Mouse (Mus musculus) midbrain, embryonic 16.5 days (tissue): Measurements from ENCODE around the gene Kyat1. TPM values are rescaled to one million over a fixed set of nuclear protein-coding genes. Genes with fewer than 3 reads are reported as not detected.
A peak's percentile ranks its signal among the peaks of the same experiment; 100 is the strongest.
"Not testable (repeated sequence)": the region's sequence is repeated elsewhere in the genome, so short reads cannot be mapped to it uniquely, and the experiment has no call there.

Experiments used
- ATAC-seq: fragments of 200-750 bp; cut with Nextera tagmentation; 2 replicates; pipeline ENCODE4 v1.8.0; 2017; ENCODE audit warnings: moderate TSS enrichment
- H3K27ac ChIP-seq: fragments of 300-500 bp; sonication (generic); 2 replicates; pipeline ENCODE4 v1.5.1; 2014; ENCODE audit warnings: mild to moderate bottlenecking, low read length, mixed read lengths
- H3K27me3 ChIP-seq: fragments of 300-500 bp; sonication (generic); 2 replicates; pipeline ENCODE4 v1.6.1; 2014; ENCODE audit warnings: low read depth, low read length, mixed read lengths; ENCODE audit not compliant: control insufficient read depth, insufficient read depth
- H3K36me3 ChIP-seq: fragments of 300-500 bp; sonication (generic); 2 replicates; pipeline ENCODE4 v1.6.1; 2014; ENCODE audit warnings: mild to moderate bottlenecking, low read length, moderate library complexity, mixed read lengths; ENCODE audit not compliant: control insufficient read depth, insufficient read depth
- H3K4me1 ChIP-seq: fragments of 300-500 bp; sonication (generic); 2 replicates; pipeline ENCODE4 v1.6.1; 2014; ENCODE audit warnings: mild to moderate bottlenecking, low read length, mixed read lengths; ENCODE audit not compliant: control insufficient read depth, insufficient read depth
- H3K4me2 ChIP-seq: fragments of 300-500 bp; sonication (generic); 2 replicates; pipeline ENCODE4 v1.6.1; 2014; ENCODE audit warnings: mild to moderate bottlenecking, low read length, mixed read lengths
- H3K4me3 ChIP-seq: fragments of 300-500 bp; sonication (generic); 2 replicates; pipeline ENCODE4 v1.5.1; 2014; ENCODE audit warnings: low read depth, mild to moderate bottlenecking, low read length, moderate library complexity, mixed read lengths
- H3K9ac ChIP-seq: fragments of 300-500 bp; sonication (generic); 2 replicates; pipeline ENCODE4 v1.6.1; 2014; ENCODE audit warnings: low read depth, low read length, mixed read lengths
- H3K9me3 ChIP-seq: fragments of 300-500 bp; sonication (generic); replicated peaks from 2 replicates; pipeline ENCODE4 v1.6.1; 2014; ENCODE audit warnings: mild to moderate bottlenecking, low read length, mixed read lengths; ENCODE audit not compliant: control insufficient read depth, poor library complexity, severe bottlenecking
- WGBS: fragments of 180-500 bp; shearing (Covaris S2); extraction: QIAGEN DNeasy Blood & Tissue Kit; methylation state at CpG from one replicate; pipeline ENCODE4 v1.1.7; 2014; 5-methylcytosine and 5-hydroxymethylcytosine counted together
- polyA plus RNA-seq: library from polyadenylated mRNA; unstranded; fragments of >200 nt; fragmentation: Nextera tagmentation; extraction: Ambion mirVana; gene quantifications from 2 replicates; pipeline ENCODE4 v1.2.1, GENCODE M21; 2015

Kyat1 gene
- polyA plus RNA-seq, 1 experiment from 2014 or later: 15.8 TPM

DNA sequence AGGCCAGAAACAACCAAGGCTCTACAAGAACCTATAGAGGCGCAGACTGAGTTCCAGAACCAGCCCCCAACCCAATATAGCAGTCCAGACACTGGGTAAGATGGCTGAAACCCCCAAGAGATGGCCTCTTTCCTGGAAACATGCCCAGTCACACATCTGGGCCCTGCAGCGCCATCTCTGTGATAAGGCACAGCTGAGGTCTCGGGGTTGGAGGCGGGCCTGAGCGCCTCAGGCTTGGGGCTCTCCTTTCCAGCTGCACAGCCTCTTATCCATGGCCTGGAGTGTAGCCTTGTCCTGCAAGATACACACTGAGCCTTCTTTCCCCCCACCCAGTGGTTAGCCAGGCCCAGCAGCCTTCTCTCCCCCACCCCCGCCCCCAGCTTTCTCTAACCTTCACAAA lies 20.4 kb downstream of the Kyat1 start:
- Histone ChIP-seq H3K9me3 (no peaks in the 10 kb centered on the region), H3K4me1 (no peaks in the 10 kb centered on the region), H3K27me3 (no peaks in the 10 kb centered on the region), H3K36me3 (no peaks in the 10 kb centered on the region; the same call in 1 of the 2 replicates), H3K27ac (no peak overlapping the region), H3K9ac (no peak overlapping the region), H3K4me3 (no peak overlapping the region), H3K4me2 (no peak overlapping the region)
- ATAC-seq: no peak
- WGBS: 87% methylated on average over 6 of the region's 6 CpGs

DNA sequence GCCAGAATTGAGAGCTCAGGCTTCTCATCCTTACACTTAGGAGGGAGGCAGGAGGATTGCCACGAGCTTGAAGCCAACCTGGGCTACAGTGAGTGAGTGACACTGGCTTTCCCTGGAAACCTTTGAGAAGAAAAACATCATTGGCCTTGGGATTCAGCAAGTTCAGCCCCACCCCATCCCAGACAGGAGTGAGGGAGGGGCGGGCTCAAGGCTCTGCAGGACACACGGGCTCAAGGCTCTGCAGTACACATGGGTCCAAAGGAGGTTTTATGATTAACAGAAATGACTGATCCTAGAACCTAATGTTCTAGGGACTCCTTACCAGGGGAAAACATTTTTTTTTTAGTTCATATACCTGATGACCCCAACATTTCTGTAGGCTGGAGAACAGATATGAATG lies 21.9 kb downstream of the Kyat1 start:
- Histone ChIP-seq H3K36me3 (no peaks in the 10 kb centered on the region; the same call in 1 of the 2 replicates), H3K27ac (no peak overlapping the region), H3K27me3 (no peaks in the 10 kb centered on the region), H3K9ac (no peak overlapping the region), H3K4me1 (no peaks in the 10 kb centered on the region), H3K4me2 (no peak overlapping the region), H3K4me3 (no peak overlapping the region), H3K9me3 (no peaks in the 10 kb centered on the region)
- 83% methylated on average over 3 of the region's 3 CpGs for WGBS
- ATAC-seq: no peak

DNA sequence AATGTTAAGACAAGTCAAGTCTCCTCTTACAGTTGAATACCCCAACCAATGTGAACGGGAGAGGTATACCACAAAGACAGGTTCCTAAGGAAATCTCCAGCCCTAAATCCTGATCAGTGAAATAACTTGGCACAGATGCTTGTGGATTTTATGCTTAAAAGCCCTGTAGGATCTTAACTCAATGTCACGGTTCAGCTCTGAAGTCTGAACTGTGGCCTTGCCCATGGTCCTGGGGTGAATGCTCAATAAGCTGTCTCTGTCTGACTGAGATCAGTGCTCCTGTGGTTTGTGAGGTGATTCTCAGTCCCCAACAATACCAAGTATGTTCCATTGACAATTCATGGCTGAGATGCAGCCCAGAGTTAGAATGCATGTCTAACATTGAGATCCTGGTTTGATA lies 23.2 kb downstream of the Kyat1 start:
- peaks cover 4% of the 10 kb centered on the region for H3K4me1 ChIP-seq
- WGBS: 82% methylated on average over 2 of the region's 2 CpGs
- H3K36me3 ChIP-seq: no peaks in the 10 kb centered on the region; the same call in 1 of the 2 replicates

DNA sequence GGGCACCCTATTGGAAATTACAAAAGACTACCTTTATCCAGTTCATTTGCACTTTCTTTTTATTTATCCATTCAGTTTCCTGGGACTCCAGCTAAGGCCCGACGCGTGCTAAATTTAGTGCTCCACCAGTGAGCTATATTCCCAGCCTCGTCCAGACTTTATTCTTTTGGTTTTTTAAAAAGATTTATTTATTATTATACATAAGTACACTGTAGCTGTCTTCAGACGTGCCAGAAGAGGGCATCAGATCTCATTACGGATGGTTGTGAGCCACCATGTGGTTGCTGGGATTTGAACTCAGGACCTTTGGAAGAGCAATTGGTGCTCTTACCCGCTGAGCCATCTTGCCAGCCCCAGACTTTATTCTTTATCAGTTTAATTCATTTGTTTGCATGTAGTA lies 26.9 kb downstream of the Kyat1 start:
- not testable (repeated sequence) for H3K27ac ChIP-seq, H3K9me3 ChIP-seq, H3K9ac ChIP-seq, H3K27me3 ChIP-seq
- Histone ChIP-seq H3K4me2 (peak overlapping the region; percentile 95), H3K4me3 (peak overlapping the region; percentile 70), H3K4me1 (peaks cover 11% of the 10 kb centered on the region), H3K36me3 (peaks cover 19% of the 10 kb centered on the region)
- 44% methylated on average over 7 of the region's 7 CpGs for WGBS
- peak; percentile 0; the same call in 1 of the 2 replicates for ATAC-seq

More for the DNA sequence above, 23.2 kb downstream of the Kyat1 start:
- Histone ChIP-seq H3K4me3 (no peak overlapping the region), H3K9me3 (no peaks in the 10 kb centered on the region), H3K27me3 (no peaks in the 10 kb centered on the region), H3K27ac (no peak overlapping the region), H3K9ac (no peak overlapping the region), H3K4me2 (no peak overlapping the region)
- no peak for ATAC-seq

GRCm38 (mm10) chr2:30177700-30178675 lies 27.7 kb downstream of the Kyat1 start, which contains the start of gene Spout1:
Gene Spout1 (minus strand): TSS chr2:30178459.
- H3K9me3 ChIP-seq: no peaks in the 10 kb centered on the region
- peak; percentile 99 for ATAC-seq
- H3K27ac ChIP-seq: peak within 1 kb of the TSS; percentile 73
- H3K27me3 ChIP-seq: no peaks in the 10 kb centered on the region
- H3K4me3 ChIP-seq: peak within 1 kb of the TSS; percentile 70
- peak within 1 kb of the TSS; percentile 95 for H3K4me2 ChIP-seq
- peaks cover 13% of the 10 kb centered on the region for H3K4me1 ChIP-seq
- peaks cover 26% of the 10 kb centered on the region for H3K36me3 ChIP-seq
- peak within 1 kb of the TSS; percentile 81 for H3K9ac ChIP-seq
- 3% methylated on average over 54 of the region's 54 CpGs for WGBS

- Histone ChIP-seq H3K27ac (no peak overlapping the region), H3K27me3 (no peaks in the 10 kb centered on the region), H3K4me2 (no peak overlapping the region), H3K9me3 (no peaks in the 10 kb centered on the region), H3K36me3 (peaks cover 26% of the 10 kb centered on the region), H3K9ac (no peak overlapping the region), H3K4me3 (no peak overlapping the region), H3K4me1 (peaks cover 22% of the 10 kb centered on the region)
- 95% methylated on average over 2 of the region's 2 CpGs for WGBS
- no peak for ATAC-seq
Measured at GRCm38 (mm10) chr2:30176561-30176960, 29.1 kb downstream of the Kyat1 start.

DNA sequence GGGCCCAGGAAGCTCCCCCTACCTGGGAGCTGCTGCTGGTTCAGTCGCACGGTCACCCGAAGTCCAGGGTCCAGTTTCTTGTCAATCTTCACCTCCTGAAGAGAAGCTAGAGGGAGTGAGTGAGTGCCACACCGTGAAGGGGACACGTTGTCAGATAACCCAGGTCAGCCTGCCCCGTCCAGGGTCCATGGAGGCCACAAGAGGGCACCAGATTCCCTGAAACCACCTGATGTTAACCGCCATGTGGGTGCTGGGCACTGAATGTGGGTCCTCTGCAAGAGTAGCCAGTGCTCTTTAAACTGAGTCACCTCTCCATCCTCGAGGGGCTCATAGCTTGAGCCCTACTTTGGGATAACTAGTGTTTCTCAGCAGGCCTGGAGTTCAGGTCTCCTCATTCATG lies 29.8 kb downstream of the Kyat1 start:
- H3K4me1 ChIP-seq: peaks cover 25% of the 10 kb centered on the region
- H3K4me2 ChIP-seq: no peak overlapping the region
- H3K36me3 ChIP-seq: peaks cover 26% of the 10 kb centered on the region
- ATAC-seq: no peak
- H3K27ac ChIP-seq: no peak overlapping the region
- H3K9ac ChIP-seq: no peak overlapping the region
- 96% methylated on average over 8 of the region's 8 CpGs for WGBS
- H3K4me3 ChIP-seq: no peak overlapping the region
- H3K9me3 ChIP-seq: no peaks in the 10 kb centered on the region
- H3K27me3 ChIP-seq: no peaks in the 10 kb centered on the region

DNA sequence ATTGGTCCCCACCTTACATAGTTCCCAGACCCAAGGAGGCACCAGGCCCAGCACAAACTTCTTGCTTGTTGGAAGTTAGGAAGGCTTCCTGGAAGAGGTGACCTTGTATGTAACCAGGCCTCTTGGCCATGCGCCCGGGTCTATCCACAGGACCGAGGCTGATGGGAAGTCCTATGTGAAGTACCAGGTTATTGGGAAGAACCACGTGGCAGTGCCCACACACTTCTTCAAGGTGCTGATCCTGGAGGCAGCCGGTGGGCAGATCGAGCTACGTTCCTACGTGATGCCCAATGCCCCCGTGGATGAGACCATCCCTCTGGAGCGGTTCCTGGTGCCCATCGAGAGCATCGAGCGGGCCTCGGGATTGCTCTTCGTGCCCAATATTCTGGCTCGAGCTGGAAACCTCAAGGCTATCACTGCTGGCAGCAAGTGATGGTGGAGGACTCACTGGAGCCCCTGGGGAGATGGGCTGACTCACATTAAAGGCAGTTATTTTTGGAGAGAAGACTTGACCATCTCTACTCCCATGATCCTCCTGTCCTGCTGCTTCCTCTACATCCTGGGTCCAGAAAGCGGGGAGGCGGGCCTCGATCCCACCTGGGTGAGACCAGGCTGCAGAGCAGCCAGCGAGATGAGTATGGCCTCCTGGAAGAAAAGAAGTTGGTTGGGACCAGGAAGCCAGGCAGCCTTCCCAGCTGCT lies 32.0 kb downstream of the Kyat1 start:
- H3K4me3 ChIP-seq: no peak overlapping the region
- H3K9me3 ChIP-seq: no peaks in the 10 kb centered on the region
- no peak overlapping the region for H3K27ac ChIP-seq
- H3K4me1 ChIP-seq: peaks cover 26% of the 10 kb centered on the region
- ATAC-seq: no peak
- H3K4me2 ChIP-seq: no peak overlapping the region
- H3K27me3 ChIP-seq: no peaks in the 10 kb centered on the region
- peaks cover 26% of the 10 kb centered on the region for H3K36me3 ChIP-seq
- H3K9ac ChIP-seq: no peak overlapping the region
- WGBS: 95% methylated on average over 20 of the region's 20 CpGs

DNA sequence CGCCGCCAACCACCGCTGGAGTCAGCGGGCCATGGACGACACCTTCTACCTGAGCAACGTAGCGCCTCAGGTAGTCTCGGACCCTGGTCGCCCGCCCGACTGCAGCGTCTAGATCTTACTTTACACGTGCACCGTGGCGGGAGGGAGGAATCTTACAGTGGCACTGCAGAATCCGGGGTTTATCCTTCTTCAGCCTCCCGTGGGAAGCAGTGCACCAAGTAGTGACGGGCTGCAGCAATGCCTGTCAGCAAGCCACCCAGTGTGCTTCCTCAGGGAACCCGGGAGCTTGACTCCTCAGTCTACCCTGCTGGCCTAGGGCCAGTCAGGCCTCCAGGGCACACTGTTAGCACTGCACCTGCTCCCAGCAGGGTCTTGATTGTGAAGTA lies 33.7 kb downstream of the Kyat1 start:
- peak overlapping the region; percentile 94 for H3K4me2 ChIP-seq
- H3K4me1 ChIP-seq: peaks cover 18% of the 10 kb centered on the region
- H3K27me3 ChIP-seq: no peaks in the 10 kb centered on the region
- peak overlapping the region; percentile 71 for H3K4me3 ChIP-seq
- H3K36me3 ChIP-seq: peaks cover 26% of the 10 kb centered on the region
- H3K9ac ChIP-seq: peak overlapping the region; percentile 85
- WGBS: 2% methylated on average over 19 of the region's 19 CpGs
- peak; percentile 18; the same call in 1 of the 2 replicates for ATAC-seq
- H3K9me3 ChIP-seq: no peaks in the 10 kb centered on the region
- peak overlapping the region; percentile 94 for H3K27ac ChIP-seq
